Mouse (Mus musculus) gastrocnemius, postnatal 25 days (tissue): ENCODE data around the gene Smoc1. TPM values are rescaled to one million over a fixed set of nuclear protein-coding genes. Genes with fewer than 3 reads are reported as not detected.

ENCODE experiments used
- DNase-seq: peaks from one replicate; pipeline ENCODE4 v3.0.0; 2022
- total RNA-seq, 2 experiments: library from RNA; stranded (reverse); gene quantifications; 1 replicate in 1 of 2; 2 replicates in 1 of 2; pipeline ENCODE4 v1.2.3; 2021

The Smoc1 gene
- total RNA-seq, 2 experiments from 2014 or later: 0.38 to 5.1 TPM

- no peak for DNase-seq
These were observed 104.5 kb downstream of the Smoc1 start for GRCm38 (mm10) chr12:81131114-81131513.

GRCm38 (mm10) chr12:81133055-81133665 lies 106.6 kb downstream of the Smoc1 start:
- no peak for DNase-seq

DNA sequence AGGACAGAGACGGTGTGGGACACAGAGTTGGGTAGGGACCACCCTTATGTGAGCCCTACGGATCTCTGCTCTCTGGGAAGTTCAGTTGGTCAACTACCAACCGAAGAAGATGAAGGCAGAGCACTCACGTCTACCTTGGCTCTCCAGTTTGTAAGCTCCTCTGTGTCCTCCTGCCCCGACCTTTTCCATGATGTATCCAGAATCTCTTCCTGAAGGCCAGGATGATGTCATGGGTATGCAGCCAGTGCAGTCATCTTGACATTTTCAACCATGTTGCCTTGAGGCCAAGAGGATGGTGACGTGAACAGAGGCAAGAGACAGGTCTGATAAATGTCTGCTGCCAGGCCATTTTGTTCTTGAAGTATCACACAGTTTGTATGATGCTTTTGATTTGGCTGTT lies 111.6 kb downstream of the Smoc1 start:
- DNase-seq: no peak

- DNase-seq: no peak
These were observed 112.9 kb downstream of the Smoc1 start for GRCm38 (mm10) chr12:81139463-81139862.

DNA sequence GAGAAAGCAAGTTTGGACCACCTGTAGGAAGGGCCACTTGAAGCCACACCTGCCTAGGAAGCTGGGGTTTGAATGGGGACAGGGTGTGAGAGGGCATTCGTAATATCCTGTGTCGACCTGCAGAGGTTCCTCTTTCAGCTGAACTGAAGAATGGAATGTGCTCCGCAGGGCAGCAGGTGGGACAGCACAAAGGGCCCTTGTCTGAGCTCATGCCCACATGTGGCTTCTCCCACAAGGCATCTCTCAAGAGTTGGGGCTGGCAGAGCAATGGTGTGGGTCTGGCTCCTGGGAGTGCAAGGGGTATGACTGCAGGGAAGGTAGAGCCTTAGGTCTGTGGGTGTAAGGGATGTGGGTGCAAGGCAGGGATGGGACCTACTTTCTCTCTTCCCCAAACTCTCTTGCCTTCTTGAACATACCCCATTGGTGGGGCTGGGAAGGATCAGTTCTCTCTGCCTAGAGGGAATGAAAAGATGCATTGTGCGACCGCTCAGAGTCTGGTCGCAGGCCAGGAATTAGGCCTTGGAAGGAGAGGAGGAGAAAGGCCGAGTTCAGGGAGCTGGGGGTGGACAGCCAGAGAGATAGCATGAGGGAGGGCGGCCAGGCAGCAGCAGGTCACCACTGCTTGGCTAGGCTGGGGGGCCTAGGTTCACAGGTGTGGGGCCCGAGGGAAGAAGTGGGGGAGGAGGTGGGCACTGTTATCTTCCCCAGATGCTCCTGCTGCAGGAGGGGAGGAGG lies 114.2 kb downstream of the Smoc1 start:
- DNase-seq: no peak

DNA sequence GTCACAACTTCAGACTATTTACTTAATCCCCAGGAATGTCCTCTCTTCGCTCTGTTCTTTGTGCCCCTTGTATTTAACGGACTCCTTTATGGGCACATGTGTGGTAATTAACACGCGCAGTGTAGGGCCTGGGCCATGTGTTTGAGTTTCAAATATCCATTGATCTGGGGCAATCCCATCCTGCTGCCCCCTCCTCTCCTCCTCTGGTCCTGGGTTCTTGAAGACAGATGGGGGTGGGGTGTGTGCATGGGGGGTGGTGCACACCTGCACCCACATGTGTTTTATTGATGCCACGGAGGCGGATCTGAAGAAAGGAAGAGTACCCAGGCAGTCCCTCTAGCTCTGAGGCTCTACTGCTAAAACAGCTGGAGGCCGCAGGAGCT lies 114.7 kb downstream of the Smoc1 start:
- no peak for DNase-seq

DNA sequence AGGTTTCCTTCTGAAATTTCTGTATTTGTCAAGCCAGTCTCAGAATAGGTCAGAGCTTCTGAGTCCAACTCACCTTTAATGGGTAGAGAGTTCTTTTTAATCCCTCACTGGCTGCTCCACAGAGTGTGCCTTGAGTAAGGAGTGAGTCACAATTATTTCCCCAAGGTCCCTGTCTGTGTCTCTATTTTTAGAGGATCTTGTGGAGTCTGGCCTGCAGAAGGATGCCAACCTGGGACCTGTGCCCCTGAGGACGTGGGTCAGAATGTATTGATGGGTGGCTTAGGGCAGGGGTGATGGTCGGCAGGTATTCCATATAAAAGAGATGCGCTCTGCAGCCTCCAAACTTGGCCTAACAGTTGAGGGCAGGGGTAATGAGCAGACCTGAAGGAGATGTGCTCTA lies 115.6 kb downstream of the Smoc1 start:
- no peak for DNase-seq

DNA sequence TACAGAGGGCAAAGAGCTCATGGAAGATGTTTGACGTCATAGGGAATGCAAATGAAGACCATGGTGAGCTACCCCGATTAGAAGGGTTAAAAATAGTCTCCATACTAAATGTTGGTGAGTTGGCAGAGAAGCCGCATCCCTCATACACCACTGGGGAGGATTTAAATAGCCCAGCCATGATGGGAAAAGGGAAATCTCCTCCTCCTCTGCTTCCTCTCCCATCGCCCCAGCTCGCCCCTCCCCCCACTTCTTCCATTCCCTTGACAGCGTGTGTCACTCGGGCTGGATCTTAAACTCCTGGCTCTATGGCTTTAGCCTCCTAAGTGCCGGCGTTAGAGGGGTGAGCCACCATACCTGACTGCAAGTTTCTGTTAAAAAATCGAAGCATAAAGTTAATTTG lies 117.6 kb downstream of the Smoc1 start:
- DNase-seq: no peak

GRCm38 (mm10) chr12:81146417-81147180 lies 120.0 kb downstream of the Smoc1 start:
- DNase-seq: no peak

GRCm38 (mm10) chr12:81147956-81148355 lies 121.3 kb downstream of the Smoc1 start:
- no peak for DNase-seq

GRCm38 (mm10) chr12:81150917-81151316 lies 124.3 kb downstream of the Smoc1 start:
- DNase-seq: no peak

GRCm38 (mm10) chr12:81152082-81152481 lies 125.5 kb downstream of the Smoc1 start:
- DNase-seq: no peak

- no peak for DNase-seq
These were observed 129.1 kb downstream of the Smoc1 start for GRCm38 (mm10) chr12:81155675-81156074.

DNA sequence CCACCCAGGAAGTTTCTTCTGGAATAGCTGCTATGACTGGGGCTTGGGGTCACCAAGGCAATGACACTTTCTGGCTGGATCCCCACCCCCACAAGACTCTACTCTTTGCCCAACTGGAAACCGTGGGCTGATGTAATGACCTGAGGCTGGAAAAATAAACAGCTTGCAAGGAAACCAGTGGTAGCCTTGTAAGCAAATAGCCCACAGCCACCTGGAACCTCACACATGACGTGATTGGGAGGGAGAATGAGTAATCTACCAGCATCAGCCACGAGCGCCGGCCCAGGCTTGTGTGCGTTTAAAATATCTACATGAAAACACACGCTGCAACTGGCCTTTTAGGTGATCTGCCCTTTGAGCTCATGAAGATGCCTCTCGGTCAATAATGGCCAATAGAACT lies 130.2 kb downstream of the Smoc1 start:
- no peak for DNase-seq

DNA sequence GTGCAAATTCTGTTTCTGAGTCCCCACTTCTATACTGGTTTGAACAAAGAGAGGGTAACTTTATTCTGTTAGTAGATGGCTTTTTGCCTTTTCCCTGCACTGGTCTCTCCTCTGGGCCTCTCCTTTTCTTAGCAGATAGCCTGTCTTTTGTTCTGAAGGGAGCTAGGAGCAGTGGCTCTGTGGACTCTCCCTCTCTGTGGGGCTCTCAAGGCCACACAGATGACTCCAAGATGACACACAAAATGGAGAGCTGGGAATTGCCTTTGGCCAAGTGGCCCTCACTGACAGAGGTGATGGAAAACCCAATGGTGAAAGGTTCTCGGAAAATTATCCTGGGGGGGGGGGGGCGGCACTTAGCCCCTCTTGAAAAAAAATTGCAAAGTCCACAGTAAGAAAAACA lies 133.3 kb downstream of the Smoc1 start:
- no peak for DNase-seq

DNA sequence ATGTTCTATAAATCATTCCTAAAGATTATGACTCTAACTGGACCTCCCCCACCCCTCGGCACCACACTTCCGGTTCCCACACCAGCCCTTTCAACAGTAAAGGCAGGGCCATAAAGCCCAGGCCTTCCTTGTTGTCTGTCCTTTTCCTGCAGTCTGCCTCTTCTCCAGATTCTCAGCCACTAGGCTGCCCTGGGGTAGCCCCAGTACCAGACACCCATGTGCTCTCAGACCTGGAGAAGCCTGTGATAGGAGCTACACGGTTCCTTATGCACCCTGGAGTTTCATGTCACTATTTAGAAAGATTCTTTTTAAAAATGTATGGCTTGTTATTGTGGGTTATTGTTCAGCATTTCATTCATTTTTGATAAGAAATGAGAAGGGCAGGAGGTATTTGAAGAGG lies 133.8 kb downstream of the Smoc1 start:
- no peak for DNase-seq

GRCm38 (mm10) chr12:81160831-81161230 lies 134.2 kb downstream of the Smoc1 start:
- no peak for DNase-seq

- DNase-seq: no peak
These were observed 134.7 kb downstream of the Smoc1 start for GRCm38 (mm10) chr12:81161282-81161681.

DNA sequence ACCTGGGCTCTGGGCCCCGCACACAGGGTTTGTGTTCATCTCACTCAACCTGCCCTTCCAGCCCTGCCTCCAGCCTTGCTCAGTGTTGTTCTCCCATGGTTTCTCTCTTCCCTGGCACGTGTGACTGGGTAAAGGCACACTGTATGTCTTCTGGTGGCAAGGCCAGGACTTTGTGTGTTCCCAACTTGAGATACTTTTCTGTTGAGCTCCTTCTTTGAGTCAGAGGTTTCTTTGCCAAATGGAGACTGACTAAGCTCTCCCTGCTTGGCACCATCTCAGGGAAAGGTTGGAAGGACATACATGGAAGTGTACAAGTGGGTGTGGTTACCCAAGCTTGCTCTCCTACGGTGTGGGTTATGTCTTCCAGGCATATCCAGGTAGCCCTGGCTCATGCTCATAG lies 136.5 kb downstream of the Smoc1 start:
- DNase-seq: no peak

- no peak for DNase-seq
These were observed 137.0 kb downstream of the Smoc1 start for GRCm38 (mm10) chr12:81163566-81163965.

GRCm38 (mm10) chr12:81166092-81166491 lies 139.5 kb downstream of the Smoc1 start:
- DNase-seq: no peak

DNA sequence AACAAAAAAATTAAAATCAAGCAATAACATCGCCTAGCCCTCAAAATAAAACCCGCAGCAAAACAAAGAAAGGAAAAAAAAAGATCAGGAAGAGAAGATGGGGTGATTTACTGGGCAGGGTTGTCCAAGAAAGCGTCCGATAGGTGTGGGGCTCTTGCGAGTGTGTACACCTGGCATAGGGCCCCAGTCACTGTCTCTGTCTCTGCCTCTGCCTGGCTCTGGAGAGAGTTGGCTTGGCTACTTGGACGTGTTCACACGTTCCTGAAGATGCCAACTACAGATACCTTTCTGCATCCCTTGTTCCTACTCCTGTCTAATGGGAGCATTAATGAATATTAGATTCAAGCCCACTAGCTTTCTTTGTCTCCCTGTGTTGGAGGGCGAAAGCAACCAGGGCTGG lies 140.0 kb downstream of the Smoc1 start:
- DNase-seq: no peak

- DNase-seq: no peak
These were observed 140.5 kb downstream of the Smoc1 start for GRCm38 (mm10) chr12:81167142-81167541.
